Mouse (Mus musculus) layer of hippocampus, postnatal 25 days (tissue): ENCODE data around the gene Art3. TPM values are rescaled to one million over a fixed set of nuclear protein-coding genes. Genes with fewer than 3 reads are reported as not detected.
A peak's percentile ranks its signal among the peaks of the same experiment; 100 is the strongest.

Experiments
- DNase-seq, 2 experiments: peaks; one replicate each; pipeline ENCODE4 v3.0.0; 2022; ENCODE audit warnings: mixed read lengths in 2 of 2, low spot score in 1 of 2; ENCODE audit errors: extremely low spot score in 1 of 2
- total RNA-seq, 2 experiments: library from RNA; stranded (reverse); gene quantifications; 2 replicates each; pipeline ENCODE4 v1.2.3; 2021

Art3 gene
- 1 to 10 TPM; 5.0 to 5.5 TPM for total RNA-seq

DNA sequence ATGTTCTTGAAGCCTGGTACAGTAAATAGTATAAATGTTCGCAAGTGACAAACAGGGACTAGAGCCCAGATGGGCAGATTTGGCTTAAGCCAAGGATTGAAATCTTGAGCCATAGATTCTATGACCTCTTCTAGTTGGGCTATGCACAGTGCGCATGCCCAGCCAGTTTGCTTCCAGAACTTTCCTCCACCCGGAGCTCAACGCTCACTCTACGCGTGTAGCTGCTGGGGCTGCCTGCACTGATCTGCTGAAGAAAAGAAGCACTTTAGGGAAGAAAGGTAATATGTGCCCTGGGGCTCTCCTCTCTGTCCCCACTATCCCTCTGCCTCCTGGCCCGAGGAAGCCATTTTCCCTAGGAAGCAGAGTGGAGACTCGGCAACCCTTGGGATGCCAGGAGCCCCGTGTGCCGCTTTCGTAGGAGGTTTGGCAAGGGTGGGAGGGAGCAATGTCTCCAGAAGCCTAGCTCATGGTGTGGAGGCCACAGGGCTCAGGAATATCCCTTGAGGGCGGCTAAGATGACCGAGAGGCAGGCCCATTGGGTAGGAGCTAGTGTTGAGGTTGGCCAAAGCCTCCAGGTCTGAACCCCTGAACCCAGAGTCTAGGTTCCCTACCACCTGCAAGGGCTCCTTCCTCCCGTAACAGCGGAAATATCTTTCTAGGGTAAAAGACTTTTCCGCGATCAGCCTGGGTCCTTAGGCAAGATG is at the start of gene Art3:
TSS of gene Art3 (plus strand) at position 193 of the 704 bp plus-strand sequence.
- no peak for DNase-seq

DNA sequence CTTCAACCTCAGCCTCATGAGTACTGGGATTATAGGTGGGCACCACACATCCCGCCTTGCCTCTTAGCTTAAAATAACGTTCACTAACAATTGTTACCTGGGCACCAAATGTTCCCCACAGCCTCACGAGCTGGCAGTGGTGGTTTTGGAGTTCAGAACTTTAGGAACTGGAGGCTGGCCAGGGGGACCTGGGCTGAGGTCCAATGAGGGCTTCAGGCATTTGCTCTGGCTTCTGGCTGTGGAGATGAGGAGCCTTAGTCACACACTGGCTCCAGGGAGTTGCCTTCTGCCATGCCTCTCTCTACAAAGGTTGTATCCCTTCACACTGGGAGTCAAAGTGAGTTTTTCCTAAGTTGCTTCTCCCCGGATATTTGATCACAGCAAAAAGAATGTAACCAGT is 49.1 kb upstream of the Art3 start:
- DNase-seq: peak in 1 of 2 experiments; percentile 18

DNA sequence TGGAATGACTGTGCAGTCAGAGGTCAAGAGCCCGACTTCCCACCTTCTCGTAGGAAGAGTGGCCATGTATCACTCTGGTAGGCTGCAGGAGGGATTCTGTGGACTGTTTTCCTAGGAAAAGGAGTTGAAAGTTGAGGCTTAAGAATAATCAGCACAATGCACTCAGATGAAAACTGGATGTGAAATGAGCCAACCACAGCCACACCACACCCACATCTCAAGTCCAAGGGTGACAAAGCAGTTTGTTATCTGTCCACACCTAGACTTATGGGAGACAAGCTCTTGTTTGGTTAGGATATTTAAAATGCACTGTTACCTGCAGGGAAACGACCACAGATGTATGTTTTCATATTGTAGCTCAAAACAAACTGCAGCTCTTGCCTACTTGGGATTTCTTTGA is 48.5 kb upstream of the Art3 start:
- DNase-seq: no peak

DNA sequence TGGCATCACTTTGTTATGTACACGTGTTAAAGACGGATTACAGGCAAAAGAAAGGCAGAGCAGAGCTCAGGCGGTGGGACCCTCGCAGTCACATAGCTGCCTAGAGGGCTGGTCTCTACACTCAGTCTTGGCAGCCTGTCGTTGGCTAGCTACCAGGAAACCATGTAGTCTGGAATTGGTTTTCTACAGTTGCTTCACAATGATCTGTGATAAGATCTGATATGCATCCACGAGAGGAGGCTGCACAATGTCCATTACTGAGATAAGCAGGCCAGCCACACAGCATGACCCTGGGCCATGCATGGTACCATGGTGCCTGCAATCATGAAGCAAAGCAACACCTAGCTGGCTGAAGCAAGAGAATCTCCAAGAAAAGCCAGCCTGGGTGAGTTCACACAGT is 43.8 kb upstream of the Art3 start:
- DNase-seq: no peak

DNA sequence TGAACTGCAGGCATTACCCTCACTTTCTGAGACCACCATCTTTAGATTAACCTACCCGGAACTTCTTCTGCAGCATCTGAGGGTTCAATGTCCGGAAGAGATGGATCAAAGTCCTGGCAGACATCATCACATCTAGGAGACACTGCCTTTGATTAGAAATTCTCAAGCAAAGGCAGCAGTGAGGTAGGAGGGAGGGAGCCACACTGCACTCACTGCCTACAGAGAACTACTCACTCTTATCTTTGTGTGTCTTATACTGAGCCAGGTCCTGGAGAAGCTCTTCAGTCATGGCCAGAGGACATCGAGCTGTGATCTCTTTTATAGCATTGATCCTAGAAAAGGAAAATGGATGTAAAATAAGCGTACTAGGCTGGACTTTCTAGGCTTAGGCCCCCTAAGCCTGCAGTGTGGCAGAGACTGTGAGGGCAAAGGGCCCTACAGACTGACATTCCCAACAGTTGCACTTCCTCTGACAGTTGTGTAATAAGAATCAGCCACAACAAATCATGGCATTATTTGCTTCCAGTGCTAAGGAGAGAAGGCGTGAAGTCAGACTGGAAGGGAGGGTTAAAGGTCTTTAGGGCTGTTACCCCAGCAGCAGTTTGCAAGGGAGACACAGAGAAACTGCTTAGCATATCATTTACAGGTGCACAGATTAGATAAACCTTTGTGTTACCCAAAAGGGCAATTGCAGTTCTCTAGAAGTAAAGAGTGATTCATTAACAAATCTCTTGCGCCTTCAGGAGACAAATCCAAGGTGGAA is 39.8 kb upstream of the Art3 start:
- no peak for DNase-seq

DNA sequence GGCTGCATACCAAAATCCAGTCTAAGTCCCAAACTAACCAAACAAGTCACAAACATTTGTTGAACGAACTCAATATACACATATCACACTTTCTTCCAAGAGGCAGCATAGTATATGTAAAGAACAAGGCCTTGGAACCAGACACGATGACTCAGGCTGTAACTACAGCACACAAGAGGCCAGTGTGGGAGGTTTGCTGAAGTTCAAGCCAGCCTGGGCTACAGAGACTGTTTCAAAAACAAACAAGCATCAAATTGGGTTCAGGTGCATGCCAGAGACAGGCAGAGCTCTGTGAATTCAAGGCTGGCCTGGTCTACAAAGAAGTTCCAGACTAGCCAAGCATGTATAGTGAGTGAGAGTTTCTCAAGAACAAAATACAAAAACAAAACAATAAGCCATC is 37.1 kb upstream of the Art3 start:
- no peak for DNase-seq

DNA sequence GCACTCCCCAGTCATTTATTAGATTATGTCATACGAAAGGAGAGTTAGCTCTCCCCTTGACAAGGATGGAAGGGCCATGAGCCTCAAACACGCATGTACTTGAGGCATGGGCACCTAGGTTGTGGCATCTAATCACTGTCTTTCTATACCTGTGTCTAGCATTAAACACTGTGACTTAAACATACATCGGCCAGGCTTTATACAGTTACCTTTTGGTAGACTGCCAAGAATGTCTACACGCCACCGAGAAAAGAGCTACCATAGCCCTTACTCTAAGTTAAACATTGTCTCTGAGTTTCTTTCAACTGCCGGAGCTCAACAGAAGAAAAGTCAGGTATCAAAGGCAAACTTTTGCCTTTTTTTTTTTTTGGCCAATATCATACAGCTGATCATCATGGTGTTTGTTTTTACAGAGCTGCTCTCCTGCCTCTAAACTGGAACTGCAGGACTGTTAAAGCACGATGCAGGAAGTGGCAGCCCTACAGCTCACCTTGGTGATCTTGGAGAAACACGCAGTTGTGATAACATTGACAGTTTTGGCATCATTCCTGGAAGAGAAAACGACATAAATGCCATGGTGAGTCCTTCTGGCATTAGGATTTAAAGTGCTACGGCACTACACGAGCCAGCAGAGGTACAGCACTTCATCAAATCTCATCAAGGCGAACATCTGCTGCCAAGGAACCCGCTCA is 29.3 kb upstream of the Art3 start:
- no peak for DNase-seq

DNA sequence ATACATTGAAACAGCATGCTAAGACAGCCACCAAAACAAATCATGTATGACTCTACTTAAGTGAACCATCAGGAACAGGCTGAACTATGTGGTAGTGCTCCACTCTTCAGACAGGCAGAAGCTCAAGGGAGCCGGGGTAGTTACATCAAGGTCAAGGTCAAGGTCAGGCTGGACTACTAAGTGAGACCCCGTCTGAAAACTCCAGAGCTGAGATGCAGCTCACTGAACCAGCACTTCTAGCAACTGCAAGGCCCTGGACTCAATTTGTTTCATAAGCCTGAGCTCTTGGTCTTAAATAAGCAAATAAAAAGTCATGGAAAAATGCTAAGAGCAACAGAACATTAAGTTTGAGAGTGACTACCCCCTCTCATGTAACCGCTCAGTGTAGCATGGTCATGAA is 27.3 kb upstream of the Art3 start:
- no peak for DNase-seq

DNA sequence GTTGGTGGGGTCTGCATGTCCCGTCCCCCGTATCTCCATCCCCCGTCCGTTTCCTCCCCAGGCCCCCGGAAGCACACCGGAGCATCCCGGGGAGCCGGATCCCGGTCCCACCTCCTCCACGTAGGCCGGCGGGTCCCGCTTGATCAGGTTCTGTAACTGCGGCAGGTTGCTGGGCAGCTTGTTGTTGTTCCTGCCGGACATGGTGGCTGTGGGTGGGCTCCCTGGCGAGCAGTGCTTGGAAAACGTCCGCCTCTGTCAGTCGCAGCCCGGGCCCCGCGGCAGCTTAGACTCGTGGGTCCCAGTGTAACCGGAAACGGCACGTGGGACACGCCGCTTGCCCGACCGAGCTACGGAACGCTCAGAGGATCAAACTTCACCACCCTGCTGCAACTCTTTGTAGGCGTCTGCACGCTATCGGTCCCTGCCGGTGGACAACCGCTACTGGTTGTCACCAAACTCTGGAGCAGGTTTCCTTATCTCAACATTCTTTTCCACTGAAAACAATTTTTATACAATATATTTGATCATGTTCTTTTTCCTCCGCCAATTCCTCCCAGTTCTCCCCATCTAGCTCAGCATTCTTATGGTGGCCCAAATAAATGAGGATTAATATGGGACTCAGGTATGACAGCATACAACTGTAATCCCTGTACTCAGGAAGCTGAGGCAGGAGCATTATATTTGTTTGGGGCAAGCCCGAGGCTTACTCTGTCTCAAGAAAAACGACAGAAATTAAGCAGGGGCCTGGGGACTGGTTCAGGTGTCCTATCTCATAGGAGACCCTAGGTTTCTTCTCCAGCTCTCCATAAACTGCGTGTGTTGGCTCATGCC is 21.7 kb upstream of the Art3 start, which contains the start of gene Sdad1:
TSS of gene Sdad1 (minus strand) at position 799 of the 831 bp plus-strand sequence.
- DNase-seq: peak; percentile 86 to 88

DNA sequence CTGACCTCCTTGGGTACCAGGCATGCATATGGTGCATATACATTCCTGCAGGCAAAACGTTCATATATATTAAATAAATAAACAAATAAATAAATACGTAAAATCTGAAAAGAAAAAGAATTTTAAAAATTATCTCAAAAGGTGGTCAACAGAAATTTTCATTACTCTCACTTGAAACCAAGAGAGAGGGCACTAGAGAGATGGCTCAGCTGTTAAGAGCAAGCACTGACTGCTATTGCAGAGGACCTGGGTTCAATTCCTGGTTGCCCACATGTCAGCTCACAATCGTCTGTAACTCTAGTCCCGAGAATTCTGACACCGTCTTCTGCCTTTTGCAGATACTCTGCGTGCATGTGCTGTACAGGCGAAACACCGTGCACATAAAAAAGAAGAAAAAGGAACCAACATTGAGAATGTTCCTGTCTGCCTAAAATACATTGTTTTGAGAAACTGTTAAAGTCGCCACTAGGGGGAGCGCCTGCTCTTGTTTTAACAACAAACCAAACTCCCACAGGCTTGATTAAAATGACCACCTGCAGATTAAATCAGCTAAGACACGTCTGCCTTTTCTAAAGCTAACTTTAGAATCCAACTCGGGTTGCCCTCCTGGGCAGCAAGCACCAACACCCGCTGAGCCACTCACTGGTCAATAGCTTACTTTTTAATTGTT is 19.4 kb upstream of the Art3 start:
- DNase-seq: peak; percentile 75 to 97

DNA sequence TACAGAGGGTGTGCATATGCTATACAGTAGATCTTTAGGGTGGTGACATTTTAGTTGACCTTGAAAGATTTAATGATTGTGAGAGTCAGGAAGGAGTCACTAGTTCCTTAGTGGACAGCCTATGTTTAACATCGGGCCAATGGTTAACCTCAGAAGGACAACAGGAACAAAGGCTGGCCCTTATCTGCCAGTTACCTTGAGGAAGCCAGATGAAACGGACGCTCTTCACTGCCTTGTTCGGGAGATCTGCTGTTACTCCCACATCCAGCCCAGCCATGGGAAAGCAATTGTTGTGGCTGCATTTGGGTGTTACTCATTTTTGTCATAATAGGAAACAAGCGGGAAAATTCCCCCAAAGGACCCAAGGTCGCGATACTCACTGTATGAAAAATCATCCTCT is 17.9 kb upstream of the Art3 start:
- no peak for DNase-seq

DNA sequence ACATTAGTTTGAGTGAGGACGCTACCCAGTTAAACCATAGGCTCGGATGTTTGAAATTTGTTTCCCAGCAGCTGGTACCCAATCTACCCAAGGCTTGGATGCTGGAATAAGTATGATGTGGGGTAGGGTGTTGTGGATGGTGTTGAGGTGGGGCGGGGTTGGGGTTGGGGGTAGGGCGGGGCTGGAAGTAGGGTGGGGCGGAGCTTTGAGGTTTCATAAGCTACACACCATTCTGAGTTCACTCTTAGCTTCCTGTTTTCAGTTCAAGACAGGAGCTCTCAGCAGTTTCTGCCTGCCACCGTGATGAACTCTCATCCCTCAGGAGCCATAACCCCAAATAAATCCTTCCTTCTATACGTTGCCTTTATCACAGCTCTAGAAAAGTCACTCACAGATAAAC is 13.5 kb upstream of the Art3 start:
- no peak for DNase-seq

DNA sequence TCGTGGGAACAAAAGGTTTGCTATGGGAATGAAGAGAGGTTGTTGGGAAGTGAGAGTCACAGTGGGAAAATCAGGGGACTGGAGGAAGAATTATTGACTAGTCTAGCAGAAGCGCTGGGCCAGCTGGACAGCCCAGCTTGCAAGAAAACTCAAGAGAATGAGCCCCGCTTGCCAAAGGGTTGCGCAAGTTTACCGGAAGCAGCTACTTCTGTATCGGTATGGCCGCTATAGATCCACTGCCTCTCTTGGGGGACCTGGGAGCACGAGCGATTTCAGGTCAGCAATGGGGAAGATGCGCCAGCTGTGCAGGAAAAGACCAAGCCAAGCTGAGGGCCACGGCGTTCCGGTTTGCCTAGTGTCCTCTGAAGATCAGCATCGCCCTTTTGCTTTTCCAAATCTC is 13.0 kb upstream of the Art3 start:
- no peak for DNase-seq

DNA sequence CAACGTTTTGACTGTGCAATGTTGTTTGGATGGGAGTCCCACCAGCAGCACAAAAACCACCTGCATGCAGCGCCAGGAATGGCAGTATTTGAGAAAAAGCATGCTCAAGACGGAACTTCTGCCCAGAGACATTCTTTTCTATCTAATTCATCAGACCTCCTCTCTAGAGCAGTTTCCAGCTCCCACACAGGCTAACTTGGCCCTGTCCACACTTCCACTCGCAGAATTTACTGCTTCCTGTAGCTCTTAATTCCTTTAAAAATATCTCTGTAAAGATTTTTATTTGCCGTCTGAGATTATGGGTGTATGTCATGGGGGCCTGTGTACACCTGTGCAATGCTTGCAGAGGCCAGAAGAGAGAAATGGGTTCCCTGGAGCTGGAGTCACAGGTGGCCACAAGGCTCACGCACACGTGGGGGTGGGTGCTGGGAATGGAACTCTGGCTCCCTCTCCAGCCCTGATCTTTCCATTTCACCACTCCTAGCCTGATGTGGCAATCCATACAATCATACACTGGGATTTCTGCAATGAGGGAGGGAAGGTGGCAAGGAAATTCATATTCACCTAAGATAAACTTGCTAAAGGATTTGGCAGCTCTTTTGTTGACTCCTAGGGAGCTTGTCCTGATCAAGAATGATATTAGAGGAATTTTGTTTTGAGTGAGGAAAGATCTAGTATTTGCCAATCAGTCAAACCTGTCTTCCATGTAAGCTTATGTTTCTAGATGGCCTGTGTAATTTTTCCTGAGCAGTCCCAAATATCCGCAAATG is 9.8 kb upstream of the Art3 start:
- no peak for DNase-seq

DNA sequence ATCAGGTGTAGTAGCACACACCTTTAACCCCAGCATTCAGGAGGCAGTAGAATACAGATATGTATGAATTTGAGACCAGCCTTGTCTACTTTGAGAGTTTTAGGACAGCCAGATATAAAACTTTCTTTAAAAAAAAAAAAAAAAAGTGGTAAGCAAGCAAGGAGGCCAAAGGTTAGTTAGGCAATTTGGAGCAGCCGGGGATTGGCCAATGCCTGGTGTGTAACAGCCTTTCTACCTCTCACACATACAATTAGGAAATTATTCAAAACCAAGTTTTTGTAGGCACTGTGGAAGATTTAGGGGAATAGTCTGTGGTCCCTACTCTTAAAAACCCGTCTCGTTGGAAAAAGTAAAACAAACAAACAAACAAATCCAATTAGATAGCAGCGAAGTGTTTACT is 9.0 kb upstream of the Art3 start:
- no peak for DNase-seq

DNA sequence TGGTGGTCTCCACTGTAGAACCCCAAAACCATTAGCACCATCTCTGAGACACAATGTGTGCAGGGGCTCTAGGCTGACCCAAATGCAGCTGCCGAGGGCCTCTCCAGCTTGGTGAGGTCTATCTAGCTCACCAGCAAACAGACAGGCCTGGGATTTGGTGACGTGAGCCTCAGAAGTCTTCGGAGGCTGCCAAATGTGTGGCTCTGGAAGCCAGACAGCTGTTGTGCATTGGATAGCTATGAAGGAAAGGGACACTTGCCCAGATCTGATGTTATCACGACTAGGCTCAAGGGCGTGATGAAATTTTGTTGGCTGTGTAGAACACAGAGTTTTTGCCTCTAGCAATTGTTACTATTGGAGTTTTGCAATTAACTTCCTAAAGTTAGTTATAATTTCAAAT is 8.4 kb upstream of the Art3 start:
- DNase-seq: no peak

DNA sequence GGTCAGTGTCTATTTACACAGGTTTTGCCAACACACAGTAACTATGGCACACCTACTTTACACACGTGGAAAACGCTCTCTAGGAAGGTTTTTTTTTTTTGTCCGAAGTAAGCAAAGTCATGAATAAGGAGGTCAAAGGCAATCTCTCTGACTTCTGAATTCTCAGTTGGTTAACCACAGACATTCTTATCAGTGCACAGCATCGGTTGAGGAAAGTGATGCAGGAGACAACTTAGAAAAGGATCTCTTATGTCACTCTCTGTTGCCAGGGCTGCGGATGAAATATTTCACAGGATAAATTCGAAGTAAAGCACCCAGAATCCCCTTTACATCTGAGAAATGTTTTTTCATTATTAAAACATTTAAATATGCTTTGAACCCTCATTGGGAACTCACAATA is 4.3 kb upstream of the Art3 start:
- DNase-seq: no peak

DNA sequence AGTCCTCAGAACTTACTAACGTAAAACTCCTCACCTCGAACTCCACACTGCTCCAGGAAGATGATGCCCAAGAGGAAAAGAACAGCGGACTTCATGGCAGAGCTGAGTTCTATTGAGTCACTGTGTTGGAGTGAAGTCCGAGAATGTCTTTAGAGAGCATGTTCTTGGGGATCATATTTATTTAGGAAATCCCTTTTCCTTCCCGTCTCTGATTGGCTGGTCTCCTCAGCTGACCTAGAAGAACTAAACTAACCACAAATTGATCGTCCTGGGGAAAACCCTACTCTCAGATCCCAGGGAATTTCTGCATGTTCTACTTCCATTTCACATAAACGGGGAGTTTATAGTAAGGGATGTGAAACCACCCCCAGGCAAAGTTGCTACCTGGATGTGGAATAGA is 3.7 kb upstream of the Art3 start, which contains the start of gene Cxcl9:
TSS of gene Cxcl9 (minus strand) at position 151 of the 400 bp plus-strand sequence.
- DNase-seq: no peak

DNA sequence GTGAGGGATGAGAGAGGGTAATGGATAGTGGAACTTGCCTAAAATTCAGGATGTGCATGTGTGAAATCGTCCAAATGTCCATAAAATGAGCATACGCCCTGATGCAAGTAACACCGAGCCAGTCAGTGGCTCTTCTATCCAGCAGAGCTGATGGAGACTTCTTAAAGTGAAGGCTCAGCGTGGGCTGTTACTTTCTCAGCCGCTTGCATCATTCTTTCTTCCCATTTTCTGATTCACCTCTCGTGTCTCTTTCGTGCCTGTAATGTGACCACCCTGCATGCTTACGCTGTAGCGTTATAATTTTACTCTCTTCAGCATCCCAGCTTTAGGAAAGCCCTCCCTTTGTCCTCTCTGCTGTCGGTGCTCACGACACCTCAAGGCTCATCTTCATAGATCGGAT is 505 bp upstream of the Art3 start:
- no peak for DNase-seq
